In genomic region chr12:104718956-104719355, GRCm38 (mm10) we compare ENCODE assay signal across 13 mouse cellular contexts. TPM values are rescaled to one million over a fixed set of nuclear protein-coding genes. Genes with fewer than 3 reads are reported as not detected.
A peak's percentile ranks its signal among the peaks of the same experiment; 100 is the strongest.
DNase-seq lines count a peak whose midpoint lies in the region; ATAC-seq and TF ChIP-seq lines count a peak whose summit lies in the region.
"Had no signal": no experiment of that assay in that cellular context is flagged by ENCODE, and none has a peak within 500 bp of the region (broad histone marks: within the 10 kb centered on the region; RNA-seq: fewer than 3 reads in every experiment).

No protein-coding gene starts in this region.

- ATAC-seq in hindbrain, embryonic 14.5 days (ENCODE audit: low FRiP score): peak; percentile 24; the same call in 1 of the 2 replicates
- ATAC-seq in stomach, postnatal 0 days (ENCODE audit: low FRiP score, low TSS enrichment): no peak

- no peak overlapping the region for H3K9ac ChIP-seq in hindbrain, embryonic 14.5 days
- no peak overlapping the region for H3K9ac ChIP-seq in stomach, postnatal 0 days (ENCODE audit: low read length)
- H3K9ac ChIP-seq: limb, embryonic 13.5 days had no signal

- no peaks in the 10 kb centered on the region for H3K9me3 ChIP-seq in hindbrain, embryonic 14.5 days (ENCODE audit: control insufficient read depth, low read length)
- H3K9me3 ChIP-seq in hindbrain, embryonic 10.5 days: no peaks in the 10 kb centered on the region
- H3K9me3 ChIP-seq in stomach, postnatal 0 days (ENCODE audit: control insufficient read depth, low read length): no peaks in the 10 kb centered on the region
- H3K9me3 ChIP-seq: limb, embryonic 13.5 days had no signal

- H3K36me3 ChIP-seq in hindbrain, embryonic 14.5 days (replicated peaks; ENCODE audit: control insufficient read depth, insufficient read depth): peaks cover 51% of the 10 kb centered on the region
- peaks cover 85% of the 10 kb centered on the region for H3K36me3 ChIP-seq in hindbrain, embryonic 10.5 days
- peaks cover 13% of the 10 kb centered on the region for H3K36me3 ChIP-seq in stomach, postnatal 0 days (ENCODE audit: control insufficient read depth, insufficient read depth, low read length)

- H3K4me2 ChIP-seq in hindbrain, embryonic 14.5 days (replicated peaks): no peak overlapping the region
- no peak overlapping the region for H3K4me2 ChIP-seq in stomach, postnatal 0 days (replicated peaks; ENCODE audit: low read depth)
- H3K4me2 ChIP-seq: limb, embryonic 13.5 days had no signal

- H3K4me1 ChIP-seq in hindbrain, embryonic 14.5 days (replicated peaks; ENCODE audit: control insufficient read depth, insufficient read depth, low read length): no peaks in the 10 kb centered on the region
- H3K4me1 ChIP-seq in hindbrain, embryonic 10.5 days (replicated peaks): no peaks in the 10 kb centered on the region
- H3K4me1 ChIP-seq in stomach, postnatal 0 days (replicated peaks; ENCODE audit: control insufficient read depth, insufficient read depth): no peaks in the 10 kb centered on the region

- WGBS in hindbrain, embryonic 14.5 days: 83% methylated on average over 5 of the region's 5 CpGs
- 87% methylated on average over 5 of the region's 5 CpGs for WGBS in hindbrain, embryonic 10.5 days
- WGBS in stomach, postnatal 0 days: 75% methylated on average over 5 of the region's 5 CpGs

- no peak overlapping the region for H3K4me3 ChIP-seq in hindbrain, embryonic 14.5 days (replicated peaks; ENCODE audit: low read length)
- no peak overlapping the region for H3K4me3 ChIP-seq in hindbrain, embryonic 10.5 days
- H3K4me3 ChIP-seq in stomach, postnatal 0 days (ENCODE audit: low read depth, low read length): no peak overlapping the region
- H3K4me3 ChIP-seq: limb, embryonic 13.5 days had no signal

- DNase-seq in cerebellum, postnatal 10 days: peak; percentile 43 to 56
- no peak for DNase-seq in cerebellum, adult 9-10 months
- DNase-seq in hindbrain, embryonic 14.5 days (ENCODE audit: low spot score): no peak
- DNase-seq in hindbrain, embryonic 10.5 days (ENCODE audit: low spot score): no peak
- peak; percentile 27 for DNase-seq in ovary, postnatal 36 days (ENCODE audit: low spot score)
- DNase-seq in ovary, postnatal 10 days (ENCODE audit: low spot score): no peak
- DNase-seq in stomach, postnatal 0 days (ENCODE audit: low spot score): peak; percentile 18
- DNase-seq in urinary bladder, adult 2 months (ENCODE audit: low spot score): no peak
- DNase-seq: B cell, adult 2 months; gastrocnemius, postnatal 25 days; kidney, adult 11 months; thymus, adult 2 months had no signal

- no peak for TF ChIP-seq EP300 in stomach, postnatal 0 days (optimal IDR thresholded peaks at IDR 0.05)

- TF ChIP-seq CTCF in stomach, postnatal 0 days (IDR thresholded peaks at IDR 0.05; ENCODE audit: low read depth): peak; percentile 16; the same call in 1 of the 2 replicates

- no peak overlapping the region for H3K27ac ChIP-seq in hindbrain, embryonic 14.5 days
- H3K27ac ChIP-seq in hindbrain, embryonic 10.5 days: no peak overlapping the region
- no peak overlapping the region for H3K27ac ChIP-seq in stomach, postnatal 0 days (replicated peaks)
- H3K27ac ChIP-seq: limb, embryonic 13.5 days had no signal

- H3K27me3 ChIP-seq in hindbrain, embryonic 14.5 days (ENCODE audit: control insufficient read depth, insufficient read depth, low read length): no peaks in the 10 kb centered on the region
- H3K27me3 ChIP-seq in hindbrain, embryonic 10.5 days (ENCODE audit: insufficient read depth, poor library complexity, severe bottlenecking): no peaks in the 10 kb centered on the region
- H3K27me3 ChIP-seq in stomach, postnatal 0 days (ENCODE audit: control insufficient read depth, insufficient read depth, low read length): no peaks in the 10 kb centered on the region
- H3K27me3 ChIP-seq: limb, embryonic 13.5 days had no signal

RNA-seq across cellular contexts. Expression of gene Dicer1, which starts 32.8 kb away (rescaled TPM):
- 28.0 and 36.7 TPM in 2 replicates for polyA plus RNA-seq in hindbrain, embryonic 14.5 days (2014; fragmentation: Nextera tagmentation; extraction: Ambion mirVana)
- polyA plus RNA-seq in hindbrain, embryonic 10.5 days (2016; fragmentation: Nextera tagmentation; extraction: Ambion mirVana): 39.1 and 40.5 TPM in 2 replicates
- polyA plus RNA-seq in stomach, postnatal 0 days (2015; fragmentation: Nextera tagmentation; extraction: Ambion mirVana): 12.6 and 13.7 TPM in 2 replicates
- 16.7 and 21.4 TPM in 2 replicates for polyA plus RNA-seq in urinary bladder, adult 2 months (2012; rRNA removed)

Comparison
In these comparisons a context has a peak if more than half of its experiments do, and no peak if none do; other contexts are left out.
1. DNase-seq: peak in cerebellum, postnatal 10 days (2 of 2), ovary, postnatal 36 days (single experiment) and stomach, postnatal 0 days (single experiment); none in cerebellum, adult 9-10 months (single experiment), hindbrain, embryonic 14.5 days (single experiment), hindbrain, embryonic 10.5 days (single experiment), ovary, postnatal 10 days (single experiment) and urinary bladder, adult 2 months (single experiment).